Mouse (Mus musculus) layer of hippocampus, postnatal 25 days (tissue): ENCODE data around the gene Adamts2. TPM values are rescaled to one million over a fixed set of nuclear protein-coding genes. Genes with fewer than 3 reads are reported as not detected.

Source experiments
- DNase-seq, 2 experiments: peaks; one replicate each; pipeline ENCODE4 v3.0.0; 2022; ENCODE audit warnings: mixed read lengths in 2 of 2, low spot score in 1 of 2; ENCODE audit errors: extremely low spot score in 1 of 2
- total RNA-seq, 2 experiments: library from RNA; stranded (reverse); gene quantifications; 2 replicates each; pipeline ENCODE4 v1.2.3; 2021

Gene Adamts2
- total RNA-seq, 2 experiments from 2014 or later = 9.0 to 13.5 TPM

DNA sequence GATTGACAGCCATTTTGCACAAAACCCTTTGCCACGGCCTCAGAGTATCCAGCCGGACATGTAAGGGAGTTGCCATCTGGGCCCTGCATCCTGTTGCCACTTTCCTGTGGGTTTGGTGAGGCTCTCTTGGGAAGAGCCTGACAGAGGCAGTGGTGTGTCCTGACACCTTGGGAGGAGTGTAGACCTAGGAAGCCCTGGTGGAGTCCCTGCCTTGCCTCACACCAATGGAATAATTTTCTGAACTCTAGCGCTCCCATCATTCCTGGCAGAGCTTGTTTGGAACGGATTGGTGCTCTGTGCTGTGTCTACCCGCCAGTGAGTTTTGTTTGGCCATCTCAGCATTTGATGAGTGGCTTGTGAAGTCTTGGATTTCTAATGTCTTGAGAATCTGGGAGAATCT, 19.5 kb downstream of the Adamts2 start:
- DNase-seq = no peak

DNA sequence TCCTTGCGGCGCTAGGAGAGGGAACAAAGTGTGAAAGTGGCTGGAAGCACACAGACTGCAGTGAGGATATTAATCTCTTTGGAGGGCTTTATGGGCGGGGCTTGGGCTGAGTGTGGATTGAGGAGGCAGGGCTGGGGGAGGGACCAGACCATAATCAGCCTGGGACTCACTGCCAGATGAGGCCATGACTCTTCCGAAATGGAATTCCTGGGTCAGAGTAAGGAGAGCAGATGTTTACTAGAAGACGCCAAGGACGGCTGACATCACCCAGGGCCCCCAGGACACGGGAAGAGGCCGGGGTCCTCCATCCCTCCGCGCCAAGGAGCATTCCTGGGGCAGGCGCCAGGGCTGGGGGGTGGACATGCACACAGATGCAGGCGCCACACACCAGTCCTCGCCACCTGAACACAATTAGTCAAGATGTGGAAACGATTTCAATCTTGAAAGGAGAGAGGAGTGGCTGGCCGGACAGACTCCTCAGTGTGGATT, 20.4 kb downstream of the Adamts2 start:
- no peak for DNase-seq

DNA sequence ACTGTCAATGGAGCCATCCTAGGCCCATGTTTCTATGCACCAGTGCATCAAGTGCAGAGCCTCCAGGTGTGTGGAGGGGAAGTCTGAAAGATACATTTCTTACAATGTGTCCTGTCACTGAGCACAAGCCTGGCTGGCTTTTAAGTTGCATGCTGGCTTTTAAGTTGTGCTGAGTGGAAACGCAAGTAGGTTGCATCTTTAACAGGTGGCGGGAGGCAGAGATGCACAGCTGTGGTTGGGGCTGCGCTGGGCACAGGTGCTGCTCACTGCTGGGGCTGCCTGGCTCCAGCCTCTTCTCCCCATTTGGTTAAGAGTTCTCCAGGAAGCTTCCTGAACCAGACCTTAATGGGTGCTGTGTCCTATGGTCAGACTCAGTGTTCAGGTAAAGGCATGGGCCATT, 21.9 kb downstream of the Adamts2 start:
- no peak for DNase-seq

DNA sequence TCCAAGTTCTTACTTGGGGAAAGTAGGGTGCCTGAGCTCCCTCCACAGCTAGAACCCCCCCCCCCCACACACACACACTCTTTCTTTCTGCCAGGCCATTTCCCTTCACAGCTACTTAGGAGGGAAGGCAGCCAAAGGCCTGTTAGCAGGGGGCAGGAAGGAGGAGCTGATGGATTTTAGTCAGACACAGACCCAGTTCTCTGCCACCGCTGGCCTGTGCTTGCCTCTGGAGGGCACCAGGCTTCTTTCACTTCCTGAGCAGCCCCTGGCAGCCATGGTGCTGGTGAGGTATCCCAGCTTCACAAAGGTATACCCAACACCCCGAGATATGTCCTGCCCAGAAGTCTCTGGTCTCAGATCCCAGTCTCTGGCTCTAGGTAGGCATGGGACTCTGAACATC, 22.4 kb downstream of the Adamts2 start:
- DNase-seq = no peak

DNA sequence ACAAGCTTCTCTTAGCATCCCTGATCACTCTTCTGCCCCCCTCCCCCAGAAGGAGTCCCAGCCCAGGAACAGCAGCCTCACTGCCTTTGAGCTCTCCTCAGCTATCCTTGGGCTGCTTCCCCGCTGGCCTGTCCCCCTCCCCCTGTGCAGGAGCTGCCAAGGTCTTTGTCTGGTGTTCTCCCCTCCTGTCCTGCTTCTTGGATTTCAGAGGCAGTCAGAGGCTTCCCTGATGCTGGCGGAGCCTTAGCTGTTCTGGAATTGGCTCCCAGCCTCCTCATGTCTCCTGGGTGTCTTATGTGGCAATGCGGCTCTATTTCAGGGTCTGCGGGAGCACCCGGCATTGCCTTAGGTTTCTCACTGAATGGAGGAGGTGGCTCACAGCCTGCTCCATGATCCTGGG, 22.8 kb downstream of the Adamts2 start:
- DNase-seq = no peak

DNA sequence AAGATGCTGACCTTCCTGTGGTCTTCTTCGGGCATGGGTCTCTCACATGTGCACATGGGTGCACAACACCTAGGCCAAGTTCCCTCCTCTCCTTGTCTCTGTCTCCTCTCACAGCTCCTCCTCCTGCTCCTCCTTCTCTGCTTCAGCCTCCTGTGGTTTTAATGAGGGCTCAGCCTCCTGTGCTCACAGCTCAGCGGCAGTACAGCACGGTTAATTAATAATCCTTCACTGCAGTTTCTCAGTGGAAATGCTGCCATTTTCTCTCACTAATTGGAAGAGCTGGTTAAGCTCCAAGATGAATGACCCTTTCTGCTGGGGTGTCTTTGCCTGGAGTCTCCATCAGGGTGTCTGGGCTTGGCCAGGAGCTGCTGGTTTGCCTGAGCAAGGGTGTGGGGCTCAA, 27.0 kb downstream of the Adamts2 start:
- no peak for DNase-seq

DNA sequence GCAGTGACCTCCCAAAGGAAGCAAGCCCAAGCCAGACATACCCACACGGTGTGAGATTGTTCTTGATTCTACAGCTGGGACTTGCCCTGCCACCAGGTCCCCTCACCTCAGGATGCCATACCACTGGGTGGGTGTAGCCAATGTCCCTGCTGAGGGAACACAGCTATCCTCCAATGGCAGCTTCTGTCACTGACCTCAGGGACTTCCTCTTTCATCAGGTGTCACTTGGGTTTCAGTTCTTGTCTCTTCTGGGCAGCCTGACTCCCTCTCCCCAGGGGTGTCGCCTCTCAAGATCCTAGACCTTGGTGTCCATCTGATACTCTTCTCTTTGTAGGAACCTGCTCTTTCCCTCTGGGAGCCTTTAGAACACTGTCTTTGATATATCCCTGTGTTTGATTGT, 28.6 kb downstream of the Adamts2 start:
- DNase-seq = no peak

DNA sequence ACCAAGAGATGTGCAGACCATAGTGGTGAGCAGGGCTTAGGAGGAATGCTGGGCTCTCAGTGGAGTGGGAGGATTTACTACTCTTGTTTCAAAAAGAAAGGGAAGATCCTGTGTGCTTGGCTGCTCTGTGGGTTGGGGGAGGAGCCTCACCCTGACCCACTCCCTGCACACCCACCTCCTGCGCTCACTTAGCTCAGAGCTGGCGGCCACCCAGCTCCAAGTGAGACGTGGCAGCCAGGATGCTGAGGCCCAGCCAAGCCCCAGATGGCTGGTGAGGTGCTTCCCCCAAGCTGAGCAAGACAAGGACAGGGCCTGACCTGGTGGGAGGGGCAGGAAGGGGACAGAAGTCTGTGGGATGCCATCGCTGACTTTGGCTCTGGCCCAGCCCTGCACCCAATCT, 30.4 kb downstream of the Adamts2 start:
- DNase-seq = peak; percentile 19 to 44

DNA sequence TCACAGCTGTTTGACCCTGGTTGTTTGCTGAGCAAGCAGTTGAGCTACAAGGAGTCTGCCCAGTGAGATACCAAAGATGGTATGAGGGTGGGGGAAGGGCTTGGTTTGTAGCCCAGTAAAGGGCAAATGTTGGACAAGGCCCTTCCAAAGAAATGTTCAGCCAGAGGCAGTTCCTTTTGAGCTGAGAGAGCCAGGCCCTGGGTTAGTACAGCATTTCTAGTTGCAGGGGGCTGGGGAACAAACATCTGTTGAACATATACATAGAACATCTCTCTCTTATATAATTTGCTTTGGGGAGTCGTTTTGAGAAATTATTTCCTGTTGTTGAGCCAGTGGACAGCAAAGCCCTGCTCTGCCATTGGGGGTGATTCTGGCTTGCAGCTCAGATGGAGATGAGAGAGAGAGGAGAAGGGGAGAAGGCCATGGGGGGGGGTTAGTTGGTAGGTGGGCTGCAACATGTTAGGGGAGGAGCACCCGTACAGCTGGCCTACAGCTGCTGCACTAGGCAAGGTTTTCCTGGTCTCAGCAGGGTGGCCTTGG, 33.2 kb downstream of the Adamts2 start:
- no peak for DNase-seq

DNA sequence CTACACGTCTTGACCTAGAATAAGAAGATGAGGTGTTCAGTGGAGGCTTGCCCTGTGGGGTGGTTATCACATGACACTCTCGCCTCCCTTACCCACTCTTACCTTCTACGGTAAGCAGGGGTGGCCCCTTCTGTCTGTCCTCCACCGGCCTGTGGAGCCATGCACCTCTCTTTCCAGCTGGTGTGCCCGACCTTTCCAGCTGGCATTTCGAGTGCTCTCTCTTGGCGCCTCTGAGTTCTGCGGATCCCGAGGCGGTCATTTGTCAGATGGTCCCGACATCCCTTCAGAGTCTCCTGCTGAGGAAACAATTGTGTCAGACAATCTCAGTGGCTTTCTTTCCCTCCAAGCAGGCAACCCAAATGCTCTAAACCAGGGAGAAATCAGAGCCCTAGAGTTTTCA, 35.1 kb downstream of the Adamts2 start:
- DNase-seq = no peak

DNA sequence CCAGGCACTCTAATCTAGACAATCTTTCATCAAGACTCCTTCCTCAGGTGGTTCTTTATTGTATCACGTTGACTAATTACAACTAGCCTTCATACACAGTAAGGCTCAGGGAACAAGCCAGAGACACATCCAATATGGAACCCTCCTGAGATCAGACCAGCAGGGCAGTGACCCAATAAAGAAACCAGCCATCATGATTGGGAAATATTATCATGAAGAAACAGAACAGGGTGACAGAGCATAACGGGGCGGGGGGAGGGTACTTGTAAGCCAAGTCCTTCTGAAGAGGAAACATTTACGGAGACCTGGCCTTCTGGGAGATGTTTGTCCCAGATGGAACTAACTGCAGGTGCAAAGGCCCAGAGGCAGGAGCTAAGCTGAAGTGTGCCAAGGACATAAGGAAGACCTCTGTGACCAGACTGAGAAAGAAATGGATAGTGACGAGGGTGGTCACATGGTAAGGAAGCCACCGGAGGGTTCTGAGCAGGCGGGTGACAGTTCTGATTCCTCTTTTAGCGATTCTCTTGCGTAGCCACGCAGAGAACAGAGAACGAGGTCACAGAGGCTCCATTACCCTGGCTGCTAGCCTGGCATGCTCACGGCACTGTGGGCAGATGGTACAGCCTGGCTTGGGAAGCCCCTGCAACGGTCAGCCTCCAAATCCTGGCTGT, 36.4 kb downstream of the Adamts2 start:
- no peak for DNase-seq

DNA sequence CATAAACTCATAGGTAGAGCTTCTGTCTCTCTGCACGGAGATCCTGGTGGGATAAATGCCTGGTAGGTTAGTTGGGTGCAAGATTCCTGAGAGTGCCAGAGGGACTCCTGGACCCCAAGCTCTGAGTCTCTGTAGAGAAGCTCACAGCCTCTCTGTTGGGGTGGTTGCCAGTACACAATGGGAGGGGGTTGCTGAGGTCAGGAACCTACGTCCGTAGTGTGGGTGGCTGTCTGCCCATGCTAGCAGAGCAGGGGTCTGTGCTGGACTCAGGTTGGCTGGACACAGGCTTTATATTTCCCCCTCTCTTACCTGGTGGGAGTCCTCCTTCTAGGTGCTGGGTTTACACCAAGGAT, 37.0 kb downstream of the Adamts2 start:
- DNase-seq = no peak

DNA sequence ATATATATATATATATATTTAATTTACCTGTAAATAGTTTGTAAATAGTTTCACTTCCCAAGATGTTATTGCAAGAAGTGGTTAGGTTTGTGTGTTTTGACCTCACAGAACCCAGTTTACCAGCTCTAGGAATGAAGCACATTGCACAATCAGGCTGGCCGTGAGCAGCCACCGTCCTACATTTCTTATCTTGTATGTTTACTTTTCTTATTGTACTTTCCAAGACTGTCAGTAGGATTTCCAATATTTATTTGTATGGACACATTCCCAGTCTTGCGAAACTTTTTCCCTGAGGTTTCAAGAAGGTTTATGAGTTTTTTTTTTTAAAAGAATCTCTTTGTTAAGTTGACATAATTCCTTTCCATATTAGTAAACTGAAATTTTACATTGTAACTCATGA, 40.7 kb downstream of the Adamts2 start:
- no peak for DNase-seq

DNA sequence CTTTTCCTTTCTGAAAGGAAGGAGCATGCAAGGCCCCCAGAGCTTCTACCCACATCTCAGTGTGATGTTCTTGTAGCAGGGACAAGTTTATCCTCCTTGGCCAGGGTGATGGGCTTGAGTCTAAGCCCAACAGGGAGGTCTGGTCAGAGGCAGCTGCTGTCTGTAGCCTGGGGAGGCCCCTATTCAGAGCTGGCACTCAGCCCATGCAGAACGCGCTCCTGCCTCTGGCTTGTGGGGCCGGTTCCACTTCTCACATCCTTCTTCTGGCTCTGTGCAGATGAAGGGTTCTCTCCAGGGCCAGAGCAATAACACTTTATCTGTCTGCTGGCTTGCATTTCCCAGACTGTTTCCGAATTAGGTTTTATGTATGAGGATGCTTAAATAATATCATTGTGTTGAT, 44.3 kb downstream of the Adamts2 start:
- DNase-seq = no peak

DNA sequence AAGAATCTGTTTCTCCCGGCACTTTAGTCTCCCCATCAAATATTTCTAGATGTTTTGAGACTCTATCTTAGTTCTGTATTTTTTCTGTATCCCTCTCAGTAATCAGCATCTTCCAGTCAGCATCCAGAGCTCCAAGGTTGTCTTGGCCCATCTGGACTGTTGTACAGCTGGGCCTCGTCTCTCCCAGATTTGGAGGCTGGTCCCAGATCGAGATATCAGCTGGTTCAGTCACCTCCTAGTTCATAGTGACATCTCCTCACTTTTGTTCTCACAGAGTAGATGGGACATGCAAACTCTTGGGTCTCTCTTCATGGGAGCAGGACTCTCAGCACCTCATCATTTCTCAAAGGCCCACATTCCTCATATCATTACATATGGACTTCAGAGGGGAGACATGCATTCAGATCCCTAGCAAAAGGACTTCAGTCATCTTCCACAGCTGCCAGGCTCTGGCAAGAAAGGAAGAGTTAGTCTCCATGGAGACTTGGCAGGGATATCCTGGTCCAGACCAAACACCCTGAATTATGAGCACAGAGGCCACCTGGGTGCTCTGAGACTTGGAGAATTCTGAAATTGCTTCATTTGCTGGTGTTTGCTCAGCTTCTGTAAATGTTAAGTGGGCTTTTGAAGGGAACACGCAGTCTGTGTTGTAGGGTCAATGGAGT, 46.4 kb downstream of the Adamts2 start:
- DNase-seq = no peak

DNA sequence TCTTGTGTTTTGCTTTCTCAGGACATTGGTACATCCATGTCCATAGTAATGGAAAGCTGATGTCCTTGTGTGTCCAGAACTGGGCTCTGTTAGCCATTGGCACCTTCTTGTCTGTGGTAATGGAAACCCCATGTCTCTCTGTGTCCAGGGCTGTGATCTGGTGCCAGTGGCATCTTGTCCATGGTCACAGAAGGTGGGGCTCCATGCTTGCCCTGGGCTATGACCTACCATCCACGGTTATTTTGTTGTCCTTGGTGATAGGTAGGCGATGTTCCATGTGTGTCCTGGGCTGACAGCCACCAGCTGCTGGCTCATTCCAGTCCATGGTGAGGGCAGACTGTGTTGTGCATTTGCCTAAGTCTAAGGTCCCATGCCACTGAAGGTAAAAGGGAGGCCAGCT, 48.2 kb downstream of the Adamts2 start:
- no peak for DNase-seq

DNA sequence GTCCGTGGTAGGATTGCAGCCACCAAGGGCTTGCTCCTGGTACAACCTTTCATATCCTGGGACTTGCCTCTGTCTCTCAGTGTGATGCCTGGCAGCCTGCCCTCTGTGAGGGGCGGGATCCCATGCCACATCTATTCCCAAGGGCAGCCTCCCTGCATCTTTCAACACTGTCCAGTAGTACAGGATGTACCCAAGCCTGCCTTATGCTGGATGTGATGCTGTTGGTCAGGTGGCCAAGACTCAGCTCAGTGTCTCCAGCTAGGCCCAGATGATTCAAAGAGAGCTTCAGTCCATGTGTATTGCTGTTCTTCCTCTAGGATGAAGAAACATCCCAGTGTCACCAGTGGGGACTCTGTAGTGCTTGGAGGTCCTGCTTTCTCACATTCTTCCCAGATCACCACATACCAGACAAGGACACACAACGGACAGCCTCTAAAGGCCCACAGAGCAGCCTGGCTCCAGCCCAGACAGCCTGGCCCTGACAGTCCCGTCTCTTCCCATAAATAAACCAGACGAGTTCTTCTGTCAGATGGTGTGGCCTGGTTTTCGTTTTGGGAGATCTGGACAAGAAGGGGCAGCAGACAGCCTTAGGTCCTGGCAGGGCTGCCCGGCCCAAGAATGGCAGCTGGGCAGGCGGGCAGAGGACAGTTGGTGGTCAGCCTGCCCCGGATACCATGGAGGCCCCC, 52.0 kb downstream of the Adamts2 start:
- no peak for DNase-seq

DNA sequence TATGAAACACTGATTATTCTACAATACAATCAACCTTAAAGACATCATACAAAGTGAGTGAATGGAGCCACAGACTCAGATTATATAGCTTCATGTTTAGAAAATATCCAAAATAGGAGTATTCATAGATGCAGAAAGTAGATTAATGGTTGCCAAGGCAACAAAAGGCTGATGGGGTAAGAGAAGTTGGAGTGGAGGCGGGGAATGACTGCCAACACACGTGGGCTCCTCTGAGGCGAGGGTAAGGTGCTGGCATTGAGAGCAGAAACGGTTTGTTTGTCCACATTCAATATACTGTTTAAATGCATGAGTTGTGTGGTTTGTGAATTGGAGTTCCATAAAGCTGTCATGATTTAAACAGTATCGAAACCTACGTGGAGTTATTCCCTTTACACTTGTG, 56.9 kb downstream of the Adamts2 start:
- DNase-seq = no peak

DNA sequence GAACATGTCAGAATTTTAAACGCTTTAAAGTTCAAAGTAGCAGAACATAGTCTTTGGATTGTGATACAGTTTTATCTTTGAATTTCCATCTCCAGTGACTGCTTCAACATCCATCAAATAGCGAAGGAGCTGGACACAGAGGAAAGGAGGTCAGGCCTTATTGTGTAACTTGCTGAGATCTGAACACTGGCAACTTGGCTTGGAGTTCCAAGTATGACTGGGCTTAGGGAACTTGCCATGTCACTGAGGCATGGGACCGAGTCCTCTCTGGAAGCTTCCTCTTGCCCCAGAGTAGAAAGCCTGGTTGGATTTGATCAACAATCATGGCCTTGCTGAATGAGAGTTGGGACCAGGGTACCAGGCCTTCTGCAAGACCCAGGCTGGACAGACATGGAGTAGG, 60.3 kb downstream of the Adamts2 start:
- DNase-seq = no peak

DNA sequence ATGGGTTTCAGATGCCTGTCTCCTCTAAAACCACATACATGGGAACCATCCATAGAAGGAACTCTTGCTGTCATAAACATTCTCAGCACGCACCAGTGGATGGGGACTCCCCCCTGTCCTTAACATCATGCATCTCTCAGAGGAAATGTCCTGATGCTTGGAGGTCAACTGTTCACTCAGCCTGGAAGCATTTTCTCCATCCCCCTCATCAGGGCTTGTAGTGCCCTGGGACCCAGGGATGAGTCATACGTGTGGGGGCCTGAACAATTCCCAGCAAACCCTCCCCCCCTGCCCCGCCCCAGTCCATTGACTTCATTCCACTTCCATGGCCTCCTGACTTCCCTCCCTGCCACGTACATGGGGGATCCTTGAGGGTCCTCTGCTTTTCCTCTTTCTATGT, 62.9 kb downstream of the Adamts2 start:
- DNase-seq = no peak

DNA sequence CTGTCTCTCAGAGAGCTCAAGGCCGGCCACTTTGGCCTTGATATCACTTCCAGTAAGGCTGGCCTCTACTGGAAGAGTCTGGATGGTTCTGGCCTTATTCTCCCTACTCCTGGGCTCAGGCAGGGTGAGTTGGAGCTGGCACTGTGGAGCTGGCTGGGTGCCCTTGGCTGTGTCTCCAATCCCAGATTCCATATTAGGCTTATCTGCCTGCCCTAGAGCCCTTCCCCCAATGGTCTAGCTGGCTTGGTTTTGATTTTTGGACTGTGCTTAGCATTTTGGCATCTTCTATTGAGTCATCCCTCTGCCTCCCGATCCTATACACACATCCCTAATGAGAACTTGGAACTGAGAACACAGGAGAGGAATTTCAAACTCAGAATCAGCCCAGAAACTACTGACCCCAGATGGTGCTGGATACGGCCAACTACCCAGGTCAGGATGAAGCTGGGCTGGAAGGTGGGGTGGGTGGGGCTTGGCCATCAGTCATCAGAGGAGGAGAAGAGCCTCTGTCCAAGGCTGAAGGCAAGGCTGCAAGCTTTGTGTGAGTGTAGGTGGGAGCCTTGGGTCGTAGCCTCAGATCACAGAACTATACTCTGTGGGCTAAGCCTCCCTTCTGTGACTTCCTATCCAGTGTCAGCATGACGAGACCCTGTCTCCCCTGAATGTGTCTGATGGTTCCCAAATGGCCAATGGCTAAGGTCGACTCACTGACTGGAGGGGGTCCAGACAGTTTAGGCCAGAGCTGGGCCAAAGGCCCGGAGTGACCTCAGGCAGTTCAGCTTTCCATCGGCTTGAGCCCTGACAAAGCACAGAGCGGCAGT, 67.9 kb downstream of the Adamts2 start:
- DNase-seq = peak in 1 of 2 experiments; percentile 54
